Mouse (Mus musculus): ENCODE data around the gene Gpr39. TPM values are rescaled to one million over a fixed set of nuclear protein-coding genes. Genes with fewer than 3 reads are reported as not detected.

The Gpr39 gene
- polyA plus RNA-seq, 1 experiment from 2014 or later: 6.8 TPM

DNA sequence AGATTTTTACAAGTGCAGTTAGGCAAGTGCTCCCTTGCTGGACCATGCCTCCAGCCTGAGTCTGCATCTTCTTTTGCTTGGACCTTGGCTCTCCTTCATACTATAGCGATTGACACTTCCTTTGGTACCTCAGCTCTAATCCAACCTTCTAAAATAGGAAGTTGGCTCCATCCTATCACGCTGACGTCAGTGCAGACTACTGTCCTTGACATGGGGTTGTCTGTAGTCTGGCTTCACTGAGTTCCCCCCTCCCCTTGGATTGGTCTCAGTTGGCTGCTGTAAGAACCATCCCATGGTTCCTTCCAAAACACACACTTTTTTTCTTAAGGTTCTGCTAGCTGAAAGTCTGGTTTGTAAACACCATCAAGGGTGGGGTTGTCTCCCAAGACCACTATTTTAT is 7.6 kb downstream of the Gpr39 start:
- Histone ChIP-seq H3K36me3 (ENCODE audit: control insufficient read depth, insufficient read depth) (no peaks in the 10 kb centered on the region), H3K27ac (ENCODE audit: low read depth, low read length) (no peak overlapping the region), H3K4me2 (replicated peaks; ENCODE audit: low read depth) (no peak overlapping the region), H3K9me3 (ENCODE audit: control insufficient read depth) (no peaks in the 10 kb centered on the region), H3K4me1 (replicated peaks; ENCODE audit: control insufficient read depth, insufficient read depth, low read length) (no peaks in the 10 kb centered on the region), H3K9ac (ENCODE audit: low read depth, low read length) (no peak overlapping the region), H3K27me3 (replicated peaks; ENCODE audit: control insufficient read depth, insufficient read depth, low read length) (no peaks in the 10 kb centered on the region), H3K4me3 (ENCODE audit: low read depth, low read length) (no peak overlapping the region)
- no peak for ATAC-seq
- WGBS: 75% methylated on average over 3 of the region's 3 CpGs
- no peak for TF ChIP-seq CTCF (IDR thresholded peaks at IDR 0.05; ENCODE audit: low read depth)

DNA sequence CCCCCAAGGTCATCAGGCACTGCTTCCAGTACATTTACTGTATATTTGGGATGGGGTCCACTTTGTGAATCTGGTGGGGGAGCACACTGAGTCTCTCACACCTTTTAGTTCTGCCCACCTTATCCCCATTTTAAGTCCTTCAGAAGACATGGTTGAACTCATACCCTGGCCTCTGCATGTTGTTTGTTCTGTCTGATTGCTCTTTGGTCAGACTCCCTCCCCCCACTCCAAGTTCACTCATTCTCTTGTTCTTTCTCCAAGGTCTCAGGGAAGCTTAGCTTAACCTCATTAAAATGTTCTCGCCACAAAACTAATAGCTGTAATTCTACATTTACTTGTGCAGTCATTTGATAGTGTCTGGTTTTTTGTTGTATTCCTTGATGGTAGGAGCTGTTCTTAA is 8.5 kb downstream of the Gpr39 start:
- H3K9me3 ChIP-seq (ENCODE audit: control insufficient read depth): no peaks in the 10 kb centered on the region
- no peak overlapping the region for H3K27ac ChIP-seq (ENCODE audit: low read depth, low read length)
- 58% methylated on average over 1 of the region's 1 CpGs for WGBS
- no peak for TF ChIP-seq CTCF (IDR thresholded peaks at IDR 0.05; ENCODE audit: low read depth)
- ATAC-seq: no peak
- H3K9ac ChIP-seq (ENCODE audit: low read depth, low read length): no peak overlapping the region
- H3K36me3 ChIP-seq (ENCODE audit: control insufficient read depth, insufficient read depth): no peaks in the 10 kb centered on the region
- H3K4me3 ChIP-seq (ENCODE audit: low read depth, low read length): no peak overlapping the region
- H3K4me2 ChIP-seq (replicated peaks; ENCODE audit: low read depth): no peak overlapping the region
- H3K4me1 ChIP-seq (replicated peaks; ENCODE audit: control insufficient read depth, insufficient read depth, low read length): no peaks in the 10 kb centered on the region
- no peaks in the 10 kb centered on the region for H3K27me3 ChIP-seq (replicated peaks; ENCODE audit: control insufficient read depth, insufficient read depth, low read length)

DNA sequence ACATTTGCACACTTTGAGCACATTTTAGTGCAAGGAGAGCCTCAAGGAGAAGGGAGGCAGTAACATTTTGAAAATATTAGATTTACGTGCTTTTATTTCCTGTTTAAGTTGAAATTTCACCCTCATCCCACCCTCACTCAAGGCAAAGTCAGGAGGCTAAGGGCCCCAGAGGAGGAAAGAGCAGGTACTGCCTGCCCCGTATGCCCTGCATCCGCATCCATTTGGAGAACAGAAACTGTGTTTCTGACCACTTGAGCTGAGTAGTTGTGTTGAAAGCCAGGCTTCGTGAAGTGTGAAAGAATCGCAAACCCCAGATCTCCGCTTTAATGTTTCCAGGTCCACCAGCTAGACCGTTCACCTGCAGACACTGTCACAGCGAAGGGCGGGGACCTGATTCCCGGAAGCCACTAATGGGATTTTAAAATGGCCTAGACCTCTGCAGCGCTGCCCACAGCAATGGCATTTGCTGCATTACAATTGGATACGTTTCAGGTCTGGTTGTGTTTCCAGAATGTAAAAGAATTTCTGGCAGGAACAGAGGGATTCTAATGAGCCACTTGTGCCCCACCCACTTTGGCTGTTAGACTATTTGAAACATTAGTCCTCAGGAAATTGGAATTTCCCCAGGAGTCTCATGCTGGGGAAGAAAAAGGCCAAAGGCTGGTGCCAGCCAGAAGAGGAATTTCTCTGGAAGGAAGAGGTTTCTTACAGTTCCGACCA is 11.1 kb downstream of the Gpr39 start:
- Histone ChIP-seq H3K4me3 (ENCODE audit: low read depth, low read length) (no peak overlapping the region), H3K9me3 (ENCODE audit: control insufficient read depth) (no peaks in the 10 kb centered on the region), H3K27me3 (replicated peaks; ENCODE audit: control insufficient read depth, insufficient read depth, low read length) (no peaks in the 10 kb centered on the region), H3K4me1 (replicated peaks; ENCODE audit: control insufficient read depth, insufficient read depth, low read length) (no peaks in the 10 kb centered on the region), H3K9ac (ENCODE audit: low read depth, low read length) (no peak overlapping the region), H3K36me3 (ENCODE audit: control insufficient read depth, insufficient read depth) (no peaks in the 10 kb centered on the region), H3K4me2 (replicated peaks; ENCODE audit: low read depth) (no peak overlapping the region), H3K27ac (ENCODE audit: low read depth, low read length) (no peak overlapping the region)
- no peak for TF ChIP-seq CTCF (IDR thresholded peaks at IDR 0.05; ENCODE audit: low read depth)
- no peak for ATAC-seq
- 83% methylated on average over 13 of the region's 13 CpGs for WGBS

DNA sequence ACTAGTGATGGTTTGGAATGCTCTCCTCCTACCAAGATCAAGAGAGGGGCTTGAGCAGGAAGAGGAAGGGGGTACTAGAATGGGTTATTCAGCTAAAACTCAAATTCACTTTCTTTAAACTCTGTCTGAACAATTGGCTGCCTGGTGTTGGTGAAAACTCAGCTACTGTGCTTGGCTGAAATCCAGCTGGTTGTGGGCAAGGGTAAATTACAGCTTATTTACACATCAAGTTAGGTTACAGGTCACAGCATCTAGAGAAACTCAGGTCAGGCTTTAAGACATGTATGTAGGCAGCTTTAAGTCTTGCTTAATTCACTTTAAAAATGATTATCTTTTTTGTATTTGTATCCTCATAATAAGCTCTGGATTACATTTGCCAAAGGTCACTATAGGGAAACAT is 16.7 kb downstream of the Gpr39 start:
- Histone ChIP-seq H3K4me2 (replicated peaks; ENCODE audit: low read depth) (no peak overlapping the region), H3K4me1 (replicated peaks; ENCODE audit: control insufficient read depth, insufficient read depth, low read length) (0 out of 2 replicates have a peak, but pooled peaks cover 3% of the 10 kb centered on the region), H3K36me3 (ENCODE audit: control insufficient read depth, insufficient read depth) (no peaks in the 10 kb centered on the region), H3K4me3 (ENCODE audit: low read depth, low read length) (no peak overlapping the region), H3K27me3 (replicated peaks; ENCODE audit: control insufficient read depth, insufficient read depth, low read length) (no peaks in the 10 kb centered on the region), H3K9me3 (ENCODE audit: control insufficient read depth) (no peaks in the 10 kb centered on the region), H3K9ac (ENCODE audit: low read depth, low read length) (no peak overlapping the region), H3K27ac (ENCODE audit: low read depth, low read length) (no peak overlapping the region)
- no peak for TF ChIP-seq CTCF (IDR thresholded peaks at IDR 0.05; ENCODE audit: low read depth)
- no peak for ATAC-seq

DNA sequence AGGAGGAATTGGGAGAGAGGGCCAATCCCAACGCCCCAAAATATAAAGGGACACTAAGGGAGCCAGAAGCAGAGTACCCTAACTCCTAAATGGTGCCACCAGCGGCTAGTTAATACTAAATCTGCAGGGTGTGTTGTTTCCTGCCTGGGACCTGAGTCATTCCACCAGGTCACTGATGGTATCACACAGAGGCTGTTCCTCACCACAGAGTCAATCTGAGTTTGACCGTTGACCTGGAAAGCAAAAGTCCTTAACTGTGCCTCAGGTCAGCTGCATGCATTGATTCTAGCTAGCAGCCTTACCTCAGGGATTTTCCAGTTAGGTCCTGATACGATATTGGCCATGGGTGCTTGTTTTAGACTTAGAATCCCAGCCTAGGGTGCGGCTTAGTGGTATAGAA is 17.5 kb downstream of the Gpr39 start:
- Histone ChIP-seq H3K9me3 (ENCODE audit: control insufficient read depth) (no peaks in the 10 kb centered on the region), H3K36me3 (ENCODE audit: control insufficient read depth, insufficient read depth) (no peaks in the 10 kb centered on the region), H3K27ac (ENCODE audit: low read depth, low read length) (peak overlapping the region; percentile 73), H3K4me1 (replicated peaks; ENCODE audit: control insufficient read depth, insufficient read depth, low read length) (0 out of 2 replicates have a peak, but pooled peaks cover 3% of the 10 kb centered on the region), H3K9ac (ENCODE audit: low read depth, low read length) (no peak overlapping the region), H3K27me3 (replicated peaks; ENCODE audit: control insufficient read depth, insufficient read depth, low read length) (no peaks in the 10 kb centered on the region), H3K4me2 (replicated peaks; ENCODE audit: low read depth) (peak overlapping the region; percentile 43; the same call in 1 of the 2 replicates), H3K4me3 (ENCODE audit: low read depth, low read length) (no peak overlapping the region)
- peak; percentile 96 for ATAC-seq
- no peak for TF ChIP-seq CTCF (IDR thresholded peaks at IDR 0.05; ENCODE audit: low read depth)
- WGBS: 38% methylated on average over 5 of the region's 5 CpGs

DNA sequence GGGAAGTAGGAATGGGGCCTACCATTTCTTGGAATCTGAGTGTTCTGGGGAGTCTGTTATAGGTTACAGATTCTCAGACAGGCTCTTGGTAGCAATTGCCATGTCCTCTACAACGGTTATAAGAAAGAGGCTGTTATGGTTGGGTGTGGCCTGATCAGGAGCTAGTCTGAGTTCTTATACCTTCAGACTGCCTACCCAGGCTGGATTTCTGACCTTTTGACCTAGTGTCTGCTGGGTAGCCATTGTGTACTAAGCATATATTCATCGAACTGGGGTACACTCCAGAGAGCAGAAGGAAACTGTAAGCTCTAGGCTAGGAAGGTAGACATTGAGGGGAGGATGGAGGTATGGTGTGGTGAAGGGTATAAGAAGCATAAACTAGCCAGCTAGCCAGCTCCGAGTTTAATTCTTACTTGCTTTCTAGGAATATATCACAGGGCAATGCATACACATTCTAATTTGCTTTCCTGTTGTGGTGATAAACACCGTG is 24.4 kb downstream of the Gpr39 start:
- no peak for TF ChIP-seq CTCF (IDR thresholded peaks at IDR 0.05; ENCODE audit: low read depth)
- H3K9me3 ChIP-seq (ENCODE audit: control insufficient read depth): no peaks in the 10 kb centered on the region
- no peak overlapping the region for H3K9ac ChIP-seq (ENCODE audit: low read depth, low read length)
- H3K4me3 ChIP-seq (ENCODE audit: low read depth, low read length): no peak overlapping the region
- H3K36me3 ChIP-seq (ENCODE audit: control insufficient read depth, insufficient read depth): no peaks in the 10 kb centered on the region
- no peaks in the 10 kb centered on the region for H3K4me1 ChIP-seq (replicated peaks; ENCODE audit: control insufficient read depth, insufficient read depth, low read length)
- peak; percentile 56 for ATAC-seq
- H3K4me2 ChIP-seq (replicated peaks; ENCODE audit: low read depth): no peak overlapping the region
- WGBS: 64% methylated on average over 4 of the region's 4 CpGs
- H3K27ac ChIP-seq (ENCODE audit: low read depth, low read length): peak overlapping the region; percentile 72
- H3K27me3 ChIP-seq (replicated peaks; ENCODE audit: control insufficient read depth, insufficient read depth, low read length): no peaks in the 10 kb centered on the region

Measured in intestine, postnatal 0 days (tissue).